Mouse (Mus musculus) frontal cortex, postnatal 36 days (tissue): Measurements from ENCODE around the gene Vmn1r142.
"Not testable (repeated sequence)": the region's sequence is repeated elsewhere in the genome, so short reads cannot be mapped to it uniquely, and the experiment has no call there.

ENCODE experiments used
- DNase-seq, 2 experiments: peaks; one replicate each; pipeline ENCODE4 v3.0.0; 2022; ENCODE audit warnings: low spot score in 2 of 2

The Vmn1r142 gene

DNA sequence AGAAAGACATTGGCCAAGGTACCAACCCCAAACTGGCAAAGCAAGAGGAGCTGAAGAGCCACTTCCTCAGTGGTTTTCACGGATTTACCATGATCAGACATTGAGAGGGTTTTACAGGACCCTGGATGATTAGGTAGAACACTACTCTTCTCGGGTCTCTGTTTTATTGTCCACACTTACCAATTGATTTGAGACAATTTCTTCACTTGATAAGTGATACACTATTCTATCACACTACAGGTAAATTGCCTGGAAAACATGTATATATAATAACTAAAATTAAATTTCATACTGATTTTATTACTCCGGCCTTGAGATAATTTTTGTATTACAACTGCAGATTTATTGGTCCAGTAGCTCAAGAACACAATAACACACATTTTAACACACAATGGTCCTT lies at the start of gene Vmn1r142:
Vmn1r142 (minus strand) TSS at position 101 of the 400 bp plus-strand sequence.
- DNase-seq = not testable (repeated sequence)

DNA sequence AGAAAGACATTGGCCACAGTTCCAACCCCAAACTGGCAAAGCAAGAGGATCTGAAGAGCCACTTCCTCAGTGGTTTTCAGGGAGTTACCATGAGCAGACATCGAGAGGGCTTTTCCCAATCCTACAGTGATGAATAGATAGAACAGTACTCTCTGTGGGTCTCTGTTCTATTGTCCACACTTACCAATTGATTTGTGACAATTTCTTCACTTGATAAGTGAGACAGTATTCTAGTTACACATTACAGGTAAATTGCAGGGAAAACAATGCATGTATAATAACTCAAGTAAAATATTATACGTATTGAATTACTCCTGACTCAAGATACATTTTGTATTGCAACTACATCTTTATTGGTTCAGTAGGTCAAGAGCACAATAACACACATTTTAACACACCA lies 37.3 kb upstream of the Vmn1r142 start, which contains the start of gene Gm8653:
Gm8653 (minus strand) TSS at position 101 of the 400 bp plus-strand sequence.
- not testable (repeated sequence) for DNase-seq

DNA sequence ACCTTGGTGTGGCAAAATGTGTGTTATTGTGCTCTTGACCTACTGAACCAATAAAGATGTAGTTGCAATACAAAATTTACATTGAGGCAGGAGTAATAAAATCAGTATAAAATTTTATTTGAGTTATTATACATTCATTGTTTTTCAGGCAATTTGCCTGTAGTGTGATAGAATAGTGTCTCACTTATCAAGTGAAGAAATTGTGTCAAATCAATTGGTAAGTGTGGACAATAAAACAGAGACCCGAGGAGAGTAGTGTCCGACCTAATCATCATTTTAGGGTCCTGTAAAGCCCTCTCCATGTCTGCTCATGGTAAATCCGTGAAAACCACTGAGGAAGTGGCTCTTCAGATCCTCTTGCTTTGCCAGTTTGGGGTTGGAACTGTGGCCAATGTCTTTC lies 25.2 kb upstream of the Vmn1r142 start, which contains the start of gene Vmn1r143:
Vmn1r143 (plus strand) TSS at position 301 of the 400 bp plus-strand sequence.
- not testable (repeated sequence) for DNase-seq

DNA sequence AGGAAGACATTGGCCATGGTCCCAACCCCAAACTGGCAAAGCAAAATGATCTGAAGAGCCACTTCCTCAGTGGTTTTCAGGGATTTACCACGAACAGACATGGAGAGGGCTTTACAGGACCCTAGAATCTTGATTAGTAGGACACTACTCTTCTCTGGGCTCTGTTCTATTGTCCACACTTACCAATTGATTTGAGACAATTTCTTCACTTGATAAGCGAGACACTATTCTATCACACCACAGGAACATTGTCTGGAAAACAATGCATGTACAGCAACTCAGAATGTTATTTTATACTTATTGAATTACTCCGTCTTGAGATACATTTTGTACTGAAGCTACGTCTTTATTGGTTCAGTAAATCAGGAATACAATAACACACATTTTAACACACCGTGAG lies 29.2 kb downstream of the Vmn1r142 start, which contains the start of gene Gm10666:
Gm10666 (minus strand) TSS at position 101 of the 400 bp plus-strand sequence.
- not testable (repeated sequence) for DNase-seq

DNA sequence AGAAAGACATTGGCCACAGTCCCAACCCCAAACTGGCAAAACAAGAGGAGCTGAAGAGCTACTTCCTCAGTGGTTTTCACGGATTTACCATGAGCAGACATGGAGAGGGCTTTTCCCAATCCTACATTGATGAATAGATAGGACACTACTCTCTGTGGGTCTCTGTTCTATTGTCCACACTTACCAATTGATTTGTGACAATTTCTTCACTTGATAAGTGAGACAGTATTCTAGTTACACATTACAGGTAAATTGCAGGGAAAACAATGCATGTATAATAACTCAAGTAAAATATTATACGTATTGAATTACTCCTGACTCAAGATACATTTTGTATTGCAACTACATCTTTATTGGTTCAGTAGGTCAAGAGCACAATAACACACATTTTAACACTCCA lies 45.7 kb downstream of the Vmn1r142 start, which contains the start of gene Gm16451:
Gm16451 (minus strand) TSS at position 101 of the 400 bp plus-strand sequence.
- DNase-seq = not testable (repeated sequence)
